Mouse (Mus musculus) lung, postnatal 25 days (tissue): ENCODE measurements around the gene AL731706.1.
A peak's percentile ranks its signal among the peaks of the same experiment; 100 is the strongest.
"Not testable (repeated sequence)": the region's sequence is repeated elsewhere in the genome, so short reads cannot be mapped to it uniquely, and the experiment has no call there.

Experiments used
- DNase-seq: peaks from one replicate; pipeline ENCODE4 v3.0.0; 2022; ENCODE audit warnings: low spot score

The AL731706.1 gene

DNA sequence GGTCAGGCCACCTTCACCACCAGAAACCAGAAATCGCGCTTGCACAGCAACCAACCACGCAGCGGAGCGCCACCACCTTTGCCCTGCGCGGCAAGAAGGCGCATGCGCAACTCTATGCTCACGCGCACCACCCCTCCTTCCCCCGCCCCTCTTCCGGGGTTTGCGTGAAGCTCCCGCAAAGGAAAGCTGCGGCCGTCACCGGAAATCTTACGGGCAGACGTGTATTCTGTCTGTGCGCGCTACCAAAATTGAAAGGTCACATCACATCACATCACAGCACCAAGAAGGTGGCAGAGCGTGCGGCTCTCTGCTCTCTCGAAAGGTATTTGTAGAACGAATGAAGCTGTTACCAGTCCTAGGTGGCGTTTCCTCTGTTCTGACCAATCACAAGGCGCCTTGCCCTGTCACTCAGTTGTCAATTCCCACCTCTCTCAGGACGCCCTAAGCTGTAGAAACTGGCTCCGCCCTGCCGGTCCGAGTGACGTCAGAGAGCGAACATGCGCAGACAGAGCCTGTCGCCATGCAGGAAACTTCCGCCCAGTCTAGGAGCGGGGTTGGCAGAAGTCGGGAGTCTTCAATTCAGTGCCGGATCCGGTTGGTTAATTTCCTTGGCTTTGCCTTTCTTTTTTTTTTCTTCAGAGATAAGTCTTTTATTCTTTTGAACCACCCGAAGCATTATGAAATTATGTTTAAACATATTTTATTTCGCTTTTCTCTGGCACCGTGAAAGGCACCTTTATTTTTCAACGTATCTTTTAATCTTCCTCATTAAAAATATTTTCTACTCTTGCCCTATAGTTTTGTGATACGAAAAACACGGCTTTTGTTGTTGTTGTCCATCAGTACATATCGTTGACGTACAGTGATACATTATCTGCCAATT, at the start of gene AL731706.1, which contains the start of the genes Slx4ip and Mkks:
Gene AL731706.1 (minus strand): TSS at position 322 of the 883 bp plus-strand sequence.
Gene Slx4ip (plus strand): TSS at position 151 of the 883 bp plus-strand sequence.
Gene Mkks (minus strand): TSS at position 322 of the 883 bp plus-strand sequence.
- peak; percentile 100 for DNase-seq

DNA sequence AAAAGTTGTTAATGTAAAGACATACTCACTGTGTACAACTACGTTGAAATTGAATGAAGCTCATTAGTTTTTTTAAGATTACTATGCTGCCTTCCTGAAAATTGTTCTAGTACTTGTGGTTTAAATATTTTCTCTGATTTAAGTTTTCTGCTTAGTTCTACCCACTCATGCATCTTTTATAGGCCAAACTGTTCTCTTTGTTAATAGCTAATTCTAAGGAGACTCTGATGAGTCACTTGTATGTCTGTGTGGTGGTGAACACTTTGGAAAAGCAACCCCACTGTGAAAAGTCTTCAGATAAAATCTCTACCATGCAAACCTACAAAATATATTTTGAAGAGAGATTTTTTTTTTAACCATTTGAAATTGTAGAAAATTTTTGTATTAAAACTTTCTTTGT, 47.1 kb upstream of the AL731706.1 start:
- DNase-seq, result no peak

DNA sequence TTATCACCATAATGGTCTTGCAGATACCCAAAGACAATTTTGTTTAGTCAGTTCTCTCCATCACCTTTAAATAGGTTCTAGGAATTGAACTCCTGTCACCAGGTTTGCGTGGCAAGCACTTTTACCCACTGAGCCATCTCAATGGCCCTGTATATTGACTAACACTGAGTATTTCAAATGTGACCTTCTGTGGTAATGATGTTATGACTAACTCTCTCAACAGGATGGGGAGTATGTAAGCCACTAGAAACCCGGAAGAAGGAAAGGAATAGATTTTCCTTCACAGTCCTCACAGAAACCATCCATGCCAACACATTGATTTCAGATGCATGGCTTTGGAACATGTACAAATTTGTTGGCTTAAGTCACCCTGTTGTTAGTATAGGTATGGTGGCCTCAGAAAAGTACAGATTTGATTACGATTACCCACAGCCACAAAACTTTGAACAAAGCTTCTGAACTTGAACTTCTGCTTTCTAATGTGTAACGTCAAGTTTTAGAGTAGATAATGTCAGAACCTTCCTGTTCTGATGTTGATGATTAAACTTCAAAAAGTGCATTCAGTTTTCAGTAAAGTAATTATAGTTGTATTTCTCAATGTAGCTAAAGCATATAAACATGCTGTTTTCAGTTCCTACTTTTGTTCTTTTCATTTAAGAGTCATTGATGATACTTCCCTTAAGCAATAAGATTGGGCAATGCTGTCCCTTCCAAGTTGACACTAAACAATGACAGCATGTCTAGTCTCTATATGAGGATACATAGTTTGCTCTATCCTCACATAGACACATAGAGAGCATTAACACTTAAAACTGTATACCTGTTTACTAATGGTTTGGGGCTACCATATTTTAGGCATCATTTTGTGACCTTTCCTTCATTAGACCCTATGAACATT, 45.5 kb upstream of the AL731706.1 start:
- peak; percentile 20 for DNase-seq

DNA sequence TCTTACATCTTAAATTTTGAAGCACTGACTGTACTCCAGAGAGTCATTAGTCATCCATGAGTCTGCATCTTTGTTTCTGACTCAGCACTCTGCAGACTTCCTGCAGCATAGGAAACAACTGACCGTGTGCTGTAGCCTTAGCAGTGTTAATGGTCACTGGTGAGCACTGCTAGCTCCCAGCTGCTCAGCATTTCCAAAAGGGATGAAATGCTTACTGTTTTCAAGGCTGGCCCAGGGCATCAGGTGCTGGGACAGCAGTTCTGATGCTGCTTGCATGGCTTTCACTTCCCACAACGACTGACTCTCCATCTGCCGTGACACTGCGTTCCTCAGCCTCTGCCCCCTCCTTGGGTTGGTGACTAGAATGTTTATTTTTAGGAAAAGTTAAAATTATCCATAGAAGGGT, 29.8 kb upstream of the AL731706.1 start:
- no peak for DNase-seq

DNA sequence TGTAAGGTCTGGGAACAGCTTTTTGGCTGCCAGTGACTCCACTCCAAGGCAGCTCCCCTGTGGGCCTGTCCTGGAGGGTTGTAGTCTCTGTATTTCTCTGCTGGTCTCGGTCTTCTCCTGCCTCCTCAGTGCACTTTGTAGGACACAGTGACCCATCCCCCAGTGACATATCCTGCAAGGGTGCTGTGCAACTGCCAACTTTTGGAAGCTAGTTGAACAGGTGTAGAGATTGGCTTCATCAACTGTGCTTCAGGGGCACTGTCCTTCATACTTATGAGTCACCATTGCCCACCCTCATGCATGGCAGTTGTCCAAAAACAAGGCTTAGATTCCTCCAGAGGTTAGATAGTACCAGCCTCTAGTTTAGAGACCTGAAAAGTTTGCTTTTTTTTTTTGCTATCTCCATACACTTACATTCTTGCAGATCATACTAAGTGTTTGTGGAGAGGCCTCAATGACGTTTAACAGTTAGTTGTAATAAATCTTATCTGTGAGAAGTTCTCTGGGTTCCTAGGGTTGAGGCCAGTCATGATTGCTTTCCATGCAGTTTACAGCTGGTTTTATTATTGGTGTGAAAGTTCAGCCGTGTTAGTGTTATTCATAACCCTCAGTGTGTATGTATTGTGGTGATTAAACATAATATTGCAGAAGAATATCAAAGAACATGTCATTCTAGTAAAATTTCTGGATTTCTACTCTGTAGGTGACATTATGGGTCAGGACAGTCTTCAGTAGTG, 29.2 kb upstream of the AL731706.1 start:
- DNase-seq, result no peak

DNA sequence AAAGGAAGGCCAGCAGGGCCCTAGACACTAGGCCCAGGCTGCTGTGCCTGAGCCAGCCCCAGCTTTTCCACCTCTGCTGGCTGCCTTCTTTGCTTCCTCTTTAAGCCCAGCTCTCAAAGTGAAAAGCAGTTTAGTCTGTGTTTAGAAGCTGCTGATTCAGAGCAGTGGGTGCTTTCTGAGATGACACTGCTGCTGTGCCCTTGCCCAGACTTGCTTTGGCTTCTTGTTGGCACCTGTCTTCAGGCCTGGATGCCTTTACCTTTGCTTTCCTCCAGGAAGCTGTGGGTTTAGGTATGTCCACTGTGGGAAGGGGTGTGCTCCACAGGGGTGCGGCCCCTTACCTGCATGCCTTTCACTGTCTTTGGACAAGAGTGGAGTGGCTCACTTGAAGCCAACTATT, 28.2 kb upstream of the AL731706.1 start:
- no peak for DNase-seq

DNA sequence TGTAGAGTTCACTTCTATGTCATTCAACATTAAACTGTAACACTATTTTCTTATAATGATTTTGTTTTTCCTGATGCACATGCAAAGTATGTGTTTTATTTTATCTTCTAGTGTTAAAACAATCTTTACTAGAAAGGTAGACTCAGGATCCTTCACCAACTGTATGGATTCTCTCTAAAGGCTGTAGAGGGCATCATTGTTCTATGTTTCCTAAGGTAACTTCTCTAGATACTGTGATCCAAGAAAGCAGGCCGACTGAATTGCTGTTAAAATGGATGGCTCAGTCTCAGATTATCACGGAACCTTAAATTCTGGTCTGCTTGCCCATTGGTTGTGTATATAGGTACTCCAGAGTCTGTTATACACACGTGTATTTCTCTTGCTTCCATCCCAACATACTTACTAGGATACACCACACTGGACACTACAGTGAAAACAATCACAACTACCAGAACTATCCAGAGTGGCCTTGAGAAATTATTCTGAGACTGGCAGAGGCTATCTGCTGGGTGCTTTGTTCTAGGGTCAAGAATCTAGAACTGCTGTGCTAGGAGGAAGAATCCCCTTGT, 23.2 kb upstream of the AL731706.1 start:
- peak; percentile 24 for DNase-seq

DNA sequence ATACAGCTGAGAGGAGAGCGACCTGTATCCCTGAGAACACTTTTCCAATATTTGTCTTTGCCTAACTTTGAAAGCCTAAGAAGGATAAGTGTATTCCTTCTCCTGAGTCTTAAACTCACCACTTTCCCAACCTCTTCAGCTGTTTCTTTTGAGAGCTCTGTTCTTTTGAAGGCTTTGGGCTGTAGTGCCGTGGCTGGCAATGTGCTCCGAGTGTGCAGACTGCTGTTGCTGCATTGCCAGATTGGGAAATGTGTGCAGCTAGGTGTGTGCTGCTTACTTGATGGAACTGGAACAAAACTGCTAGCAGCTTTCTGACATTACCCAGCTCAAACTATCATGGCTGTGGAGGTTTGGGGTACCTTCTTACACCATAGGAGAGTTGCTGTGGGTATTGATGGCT, 21.8 kb upstream of the AL731706.1 start:
- DNase-seq, result peak; percentile 35

DNA sequence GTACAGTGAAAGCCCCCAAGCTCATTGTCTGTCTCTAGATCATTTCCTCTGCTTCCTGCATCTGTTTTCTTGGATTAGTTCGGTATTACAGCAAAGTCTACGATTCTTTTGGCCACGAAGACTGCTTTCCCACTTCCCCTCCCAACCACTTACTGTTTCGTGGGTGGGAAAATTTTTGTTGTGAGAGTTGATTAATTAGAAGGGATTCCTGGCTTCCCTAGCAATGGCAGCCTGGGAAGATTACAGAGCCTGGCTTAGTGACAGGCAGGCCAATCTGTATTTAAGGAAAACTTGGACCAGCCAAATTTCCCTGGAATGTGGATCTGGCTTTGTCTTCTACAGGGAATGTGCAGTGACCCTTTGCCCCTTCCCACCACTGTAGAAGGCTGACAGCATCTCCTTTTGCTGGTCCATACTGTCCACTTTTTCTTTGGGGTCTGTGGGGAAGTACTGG, 20.8 kb upstream of the AL731706.1 start:
- no peak for DNase-seq

DNA sequence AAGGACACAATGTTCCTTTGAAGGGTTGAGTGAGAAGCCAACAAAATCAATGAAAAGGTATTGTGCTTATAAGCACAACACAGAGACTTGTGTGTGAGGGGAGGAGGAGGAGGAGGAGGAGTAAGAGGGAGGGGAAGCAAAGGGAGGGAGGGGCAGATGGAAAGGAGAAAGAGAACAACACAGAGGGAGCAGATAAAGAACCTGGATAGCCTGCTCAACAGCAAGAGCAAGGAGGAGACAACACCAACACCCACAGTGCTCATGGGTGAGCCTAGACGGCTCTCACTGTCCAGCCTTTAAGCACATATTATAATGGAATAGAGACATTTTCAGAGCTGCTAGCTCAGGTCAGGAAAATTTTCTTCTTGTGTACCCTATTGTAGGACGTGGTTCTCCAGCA, 18.1 kb upstream of the AL731706.1 start:
- DNase-seq, result no peak

DNA sequence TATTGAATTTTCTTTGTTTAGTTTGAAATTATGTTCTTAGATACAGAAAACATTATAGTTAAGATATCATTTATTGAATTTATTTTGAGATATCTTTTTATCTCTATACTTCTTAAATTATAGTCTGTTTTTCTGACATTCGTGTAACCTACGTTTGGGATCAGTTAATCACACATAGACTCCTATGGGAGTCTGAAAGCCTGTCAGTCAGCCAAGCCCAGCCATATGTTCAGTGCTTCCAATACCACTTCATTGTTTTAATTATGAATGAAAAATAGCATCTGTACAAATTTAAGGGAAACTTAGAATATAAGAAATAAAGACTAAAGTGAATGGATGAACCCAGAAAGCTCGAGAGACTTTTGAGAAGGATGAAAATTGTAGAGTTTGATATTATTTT, 17.4 kb upstream of the AL731706.1 start:
- DNase-seq, result no peak

DNA sequence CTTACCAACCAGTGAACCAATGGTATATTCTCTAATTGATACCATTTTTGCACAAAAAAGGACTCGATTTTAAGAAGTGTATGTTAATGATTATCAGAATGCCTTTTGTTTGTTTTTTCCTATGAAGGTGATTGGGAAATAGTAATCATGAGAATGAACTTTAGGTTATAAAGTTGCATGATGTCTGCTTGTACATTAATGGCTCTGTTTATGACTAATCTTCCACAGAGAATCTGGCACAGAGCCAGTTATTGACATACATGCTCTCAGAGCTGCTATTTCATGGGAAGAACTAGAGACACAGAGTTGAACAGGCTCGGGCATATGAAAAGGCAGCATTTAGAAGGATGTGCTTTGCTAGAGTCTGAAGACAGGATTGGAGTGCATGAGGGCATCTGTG, 4.9 kb upstream of the AL731706.1 start:
- no peak for DNase-seq

DNA sequence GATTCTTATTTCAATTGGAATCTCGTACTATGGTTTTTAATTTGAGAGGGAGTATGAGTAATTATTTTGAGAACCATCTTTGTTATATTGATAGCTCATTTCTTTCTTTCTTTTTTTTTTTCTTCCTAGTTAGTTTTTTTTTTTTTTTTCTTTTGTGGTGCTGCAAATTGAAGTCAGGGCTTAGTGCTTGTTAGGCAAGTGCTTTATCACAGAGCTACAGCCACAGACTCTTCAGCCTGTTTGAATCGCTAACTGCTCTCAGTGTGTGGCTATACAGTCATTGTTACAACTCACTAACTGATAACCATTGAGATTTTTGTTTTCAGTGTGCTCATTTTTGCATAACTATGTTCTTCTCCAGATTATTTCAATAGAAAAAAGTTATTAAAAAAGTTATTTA, 3.3 kb upstream of the AL731706.1 start:
- DNase-seq, result no peak

DNA sequence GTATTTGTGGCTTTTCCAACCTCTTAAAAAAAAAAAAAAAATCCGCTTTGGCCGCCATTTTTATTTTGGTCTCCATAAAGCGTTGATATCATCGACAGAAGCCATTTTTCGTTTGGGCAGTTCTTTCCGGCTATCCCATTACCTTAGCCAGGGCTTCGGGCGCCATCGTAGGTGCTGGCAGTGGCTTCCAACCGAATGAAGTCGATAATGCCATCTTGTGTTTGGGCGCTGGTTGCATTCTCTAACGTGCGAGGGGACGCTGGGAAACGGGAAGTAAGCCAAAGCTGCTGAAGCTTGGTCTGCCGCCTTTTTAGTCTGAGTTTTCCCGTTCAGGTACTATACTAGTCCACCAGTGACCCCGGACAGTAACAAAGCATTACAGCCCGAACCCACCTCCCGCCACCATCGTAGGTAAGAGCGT, 772 bp upstream of the AL731706.1 start:
- peak; percentile 98 for DNase-seq

DNA sequence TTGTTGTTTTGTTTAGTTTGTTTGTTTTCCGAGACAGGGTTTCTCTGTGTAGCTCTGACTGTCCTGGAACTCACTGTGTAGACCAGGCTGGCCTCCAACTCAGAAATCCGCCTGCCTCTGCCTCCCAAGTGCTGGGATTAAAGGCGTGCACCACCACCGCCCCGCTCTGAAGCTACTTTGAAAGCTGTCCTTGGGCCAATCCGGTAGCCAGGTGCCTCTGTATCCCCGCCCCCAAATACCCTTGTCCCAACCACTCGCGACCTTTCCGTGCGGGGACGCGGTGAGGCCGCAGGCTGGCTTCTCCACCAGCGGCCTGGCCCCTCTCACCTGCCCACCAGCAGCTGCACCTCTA, 497 bp downstream of the AL731706.1 start:
- DNase-seq, result not testable (repeated sequence)

DNA sequence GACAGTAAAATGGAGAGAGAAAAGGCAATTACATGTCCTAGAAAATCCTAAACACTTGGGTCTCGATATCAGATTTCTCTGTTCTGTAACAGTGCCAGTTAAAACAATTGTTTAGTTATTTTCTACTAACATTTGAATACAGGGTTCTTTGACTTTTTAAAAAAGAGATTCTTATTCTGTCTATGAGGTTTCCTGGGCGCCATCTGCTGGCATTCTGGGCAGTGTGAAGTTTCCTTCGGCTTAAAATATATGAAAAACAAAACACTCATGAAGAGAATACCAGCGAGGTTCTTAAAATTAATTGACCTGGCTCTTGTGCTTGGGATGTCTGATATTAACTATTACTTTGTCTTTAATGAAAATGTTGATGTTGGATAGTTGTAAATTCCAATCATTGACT, 4.3 kb downstream of the AL731706.1 start:
- no peak for DNase-seq

DNA sequence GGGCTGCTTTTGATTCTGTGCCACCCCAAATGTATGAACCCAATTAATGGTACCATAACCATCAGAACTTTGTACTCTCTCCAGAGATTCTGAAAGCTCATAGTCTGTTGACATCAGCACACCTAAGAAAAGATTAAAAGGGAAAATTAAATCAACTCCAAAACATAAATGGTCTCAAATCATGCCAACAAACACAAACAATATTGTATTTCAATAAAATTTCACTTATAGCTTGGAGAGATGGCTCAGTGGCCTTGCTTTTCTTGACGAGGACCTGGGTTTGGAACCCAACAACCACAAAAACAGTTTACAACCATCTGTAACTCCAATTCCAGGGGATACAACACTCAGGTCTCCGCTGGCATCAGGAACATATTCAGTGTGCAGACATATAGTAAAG, 5.6 kb downstream of the AL731706.1 start, which contains the start of gene AL731706.2:
Gene AL731706.2 (minus strand): TSS at position 101 of the 400 bp plus-strand sequence.
- DNase-seq, result no peak

DNA sequence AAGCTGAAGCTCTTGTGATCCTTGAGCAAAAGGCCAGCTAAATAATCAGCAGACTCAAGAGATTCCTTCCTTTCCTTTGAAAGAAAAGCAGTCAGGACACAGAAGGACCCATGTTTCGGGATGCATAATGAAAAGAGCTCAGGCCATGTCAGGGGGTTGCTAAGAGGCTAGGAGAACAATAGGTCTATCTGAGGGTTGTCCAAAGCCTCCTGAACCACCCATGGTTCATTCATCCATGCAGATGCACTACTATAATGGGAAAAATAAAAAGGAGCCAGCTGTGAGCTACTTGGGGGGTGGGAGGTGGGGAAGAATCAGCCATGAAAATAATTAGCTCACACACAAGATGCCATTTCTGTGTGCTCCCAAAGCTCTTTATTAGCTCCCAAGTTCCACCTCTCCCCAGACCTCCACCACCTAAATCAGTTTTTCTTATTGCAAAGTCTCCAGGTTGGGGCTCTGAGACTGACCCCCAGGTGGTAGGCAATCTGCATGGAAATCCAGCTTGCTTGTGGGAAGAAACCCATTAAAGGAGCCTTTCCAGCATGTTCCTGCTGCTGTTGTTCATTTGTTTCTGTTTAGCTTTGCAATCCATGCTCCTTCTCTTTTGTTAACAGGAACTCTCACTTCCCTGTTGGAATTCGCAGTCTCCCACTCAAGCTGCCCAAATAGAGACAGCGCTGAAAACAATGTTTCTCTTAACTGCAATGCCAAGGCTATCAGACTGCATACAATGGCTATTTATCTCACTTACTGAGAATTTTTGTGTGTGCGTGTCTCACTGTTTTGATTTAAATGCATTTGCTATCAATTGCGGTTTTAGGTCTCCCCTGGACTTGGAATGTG, 36.4 kb downstream of the AL731706.1 start:
- no peak for DNase-seq

DNA sequence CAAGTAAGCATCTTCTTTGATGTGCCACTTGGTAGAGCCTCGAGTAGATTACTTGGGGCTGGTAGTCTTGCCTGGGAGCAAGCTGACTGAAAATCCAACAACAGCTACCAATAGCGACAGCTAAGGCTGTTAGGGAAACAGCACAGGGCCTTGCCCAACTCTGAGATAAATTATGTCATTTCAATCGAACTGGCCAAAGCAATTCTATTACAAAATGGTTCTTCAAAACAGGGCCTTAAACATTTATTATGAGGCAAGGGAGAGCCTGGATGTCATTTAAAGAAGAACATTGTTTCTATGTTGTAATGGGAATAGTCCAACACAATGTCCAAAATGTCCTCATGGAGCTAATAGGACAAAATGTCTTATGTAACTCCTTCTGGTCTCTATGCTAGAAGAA, 40.8 kb downstream of the AL731706.1 start:
- no peak for DNase-seq

DNA sequence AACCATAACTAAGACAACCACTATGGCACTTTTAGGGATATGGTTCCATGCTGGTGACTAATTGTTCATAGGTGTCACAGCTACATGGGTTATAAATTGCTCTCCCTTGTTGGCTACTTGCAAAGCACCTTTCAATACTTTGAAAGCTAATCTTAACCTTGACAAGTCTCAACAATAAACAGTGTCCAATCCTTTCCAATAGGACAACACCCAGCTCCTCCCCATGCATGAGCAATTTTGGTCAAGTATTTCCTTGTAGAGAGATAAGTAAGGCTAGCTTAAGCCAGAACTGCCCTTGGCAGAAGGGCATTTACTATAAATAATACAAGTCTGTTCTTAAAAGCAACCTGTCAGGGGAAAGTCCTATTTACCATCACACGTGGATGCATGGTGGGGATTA, 53.2 kb downstream of the AL731706.1 start:
- DNase-seq, result no peak

DNA sequence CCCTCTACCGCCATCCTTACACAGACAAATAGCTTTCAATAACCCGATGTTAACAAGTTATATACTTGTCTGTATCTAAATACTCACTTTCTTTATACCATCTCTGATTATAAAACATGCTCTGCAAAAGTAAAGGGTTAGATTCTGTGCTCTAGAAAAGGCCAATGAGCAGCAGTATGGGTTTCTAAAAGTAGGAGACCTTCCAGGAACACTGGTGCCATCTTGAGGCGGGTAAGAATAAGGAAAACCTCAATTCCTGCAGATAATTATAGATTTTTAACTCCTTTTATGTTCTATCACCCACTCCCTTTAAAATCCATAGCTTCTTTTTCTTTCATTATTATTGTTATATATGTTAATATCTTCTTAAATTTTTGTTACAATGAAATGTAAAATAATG, 55.3 kb downstream of the AL731706.1 start:
- DNase-seq, result no peak
